Mouse (Mus musculus) liver, adult 2 months (tissue): ENCODE data around the gene Tnp2.

ENCODE experiments used
- CTCF ChIP-seq: fragments of 200-500 bp; IDR thresholded peaks from 2 replicates; pipeline ENCODE4 v1.5.1; 2011; ENCODE audit warnings: low read depth, low read length, control low read depth
- POLR2A ChIP-seq: fragments of 200-500 bp; IDR thresholded peaks from 2 replicates; pipeline ENCODE4 v1.6.1; 2011; ENCODE audit warnings: low read length, control low read depth; ENCODE audit not compliant: insufficient read depth; ENCODE audit errors: extremely low read depth

DNA sequence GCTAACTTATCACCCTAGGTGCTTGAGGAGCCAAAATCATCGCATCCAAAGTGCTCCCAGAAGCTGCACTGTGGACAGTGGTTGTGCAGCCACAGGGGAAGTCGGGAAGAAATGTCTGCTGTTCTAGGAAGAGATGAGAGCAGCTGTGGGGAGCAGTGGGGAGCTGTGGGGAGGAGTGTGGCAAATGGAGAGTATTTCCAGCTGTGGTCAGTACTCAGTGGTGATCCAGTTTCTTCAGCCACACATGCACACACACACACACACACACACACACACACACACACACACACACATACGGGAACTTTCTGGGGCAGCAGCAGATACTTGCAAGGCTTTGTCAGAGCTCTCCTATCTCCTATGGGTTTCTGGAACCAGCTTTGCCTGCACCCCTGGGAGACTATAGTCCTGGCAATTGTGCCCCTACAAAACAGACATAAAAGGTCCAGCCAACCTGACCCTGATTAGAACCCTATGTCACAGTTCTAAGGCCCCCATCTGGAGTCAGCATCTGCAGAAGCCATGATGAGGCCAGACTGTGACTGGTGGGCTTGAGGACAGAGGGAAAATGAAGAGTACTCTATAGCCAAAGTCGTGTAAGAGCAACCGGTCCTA is 25.8 kb downstream of the Tnp2 start:
- no peak for TF ChIP-seq CTCF
- no peak for TF ChIP-seq POLR2A
